Mouse (Mus musculus) erythroblast, adult 5-6 weeks (primary cell): ENCODE measurements around the gene Them5. TPM values are rescaled to one million over a fixed set of nuclear protein-coding genes. Genes with fewer than 3 reads are reported as not detected.

Source experiments
- ATAC-seq: replicated peaks from 2 replicates; pipeline ENCODE4 v1.8.0; 2016; ENCODE audit warnings: moderate number of reproducible peaks, mild to moderate bottlenecking, moderate TSS enrichment, inconsistent platforms; ENCODE audit not compliant: poor library complexity, low FRiP score, severe bottlenecking
- total RNA-seq, 2 experiments: library from RNA; stranded (forward) in 1 of 2; stranded (reverse) in 1 of 2; fragments of 150-400 nt in 1 of 2; fragments of 200-764, 138-1000 nt in 1 of 2; gene quantifications; 2 replicates each; pipeline versions ENCODE4 v1.2.3 to v1.2.4; 2015 to 2017; ENCODE audit warnings: low replicate concordance in 2 of 2

The Them5 gene
- total RNA-seq, 2 experiments from 2014 or later: not detected

DNA sequence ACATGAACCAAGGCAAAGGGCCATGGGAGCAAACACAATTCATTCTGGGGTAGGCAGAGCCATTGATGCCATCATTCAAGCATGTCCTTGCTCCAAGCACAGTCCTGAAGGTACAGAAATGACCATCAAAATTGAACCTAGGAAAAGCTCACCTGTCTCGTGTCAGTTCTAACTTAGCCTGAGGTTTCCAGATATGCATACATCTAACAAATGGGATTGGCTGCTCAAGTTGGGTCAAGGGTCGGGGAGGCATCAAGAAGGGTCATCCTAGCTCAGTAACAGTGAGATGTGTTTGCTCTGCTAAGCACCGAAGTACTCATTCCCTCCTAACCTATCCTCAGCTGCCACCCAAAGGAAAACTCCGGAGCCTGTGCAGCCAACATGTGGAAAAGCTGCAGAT lies 55.0 kb downstream of the Them5 start:
- ATAC-seq: no peak

Other genes starting within 250 kb of the Them5 start
- gene Gm10696, start 163.9 kb upstream of the Them5 start, total RNA-seq (2015; ENCODE audit: low replicate concordance): not detected in 2 replicates
- gene Gm10696, start 163.9 kb upstream of the Them5 start, total RNA-seq (2017; ENCODE audit: low replicate concordance): not detected in 2 replicates
- gene Gm5286, start 145.4 kb upstream of the Them5 start, total RNA-seq (2015; ENCODE audit: low replicate concordance): not detected in 2 replicates
- not detected in 2 replicates for gene Gm5286, start 145.4 kb upstream of the Them5 start, total RNA-seq (2017; ENCODE audit: low replicate concordance)
- not detected in 2 replicates for gene Gm4778, start 78.1 kb upstream of the Them5 start, total RNA-seq (2015; ENCODE audit: low replicate concordance)
- not detected in 2 replicates for gene Gm4778, start 78.1 kb upstream of the Them5 start, total RNA-seq (2017; ENCODE audit: low replicate concordance)
- gene Them4, start 32.0 kb upstream of the Them5 start, total RNA-seq (2015; ENCODE audit: low replicate concordance): 2.9 TPM in 1 of 2 replicates, not detected in the other
- 0.84 and 1.2 TPM in 2 replicates for gene Them4, start 32.0 kb upstream of the Them5 start, total RNA-seq (2017; ENCODE audit: low replicate concordance)
- gene C2cd4d, start 20.3 kb downstream of the Them5 start, total RNA-seq (2015; ENCODE audit: low replicate concordance): not detected in 2 replicates
- gene C2cd4d, start 20.3 kb downstream of the Them5 start, total RNA-seq (2017; ENCODE audit: low replicate concordance): not detected in 2 replicates
- not detected in 2 replicates for gene Rorc, start 30.7 kb downstream of the Them5 start, total RNA-seq (2015; ENCODE audit: low replicate concordance)
- not detected in 2 replicates for gene Rorc, start 30.7 kb downstream of the Them5 start, total RNA-seq (2017; ENCODE audit: low replicate concordance)
- not detected in 2 replicates for gene Lingo4, start 56.4 kb downstream of the Them5 start, total RNA-seq (2015; ENCODE audit: low replicate concordance)
- not detected in 2 replicates for gene Lingo4, start 56.4 kb downstream of the Them5 start, total RNA-seq (2017; ENCODE audit: low replicate concordance)
- gene Tdrkh, start 71.2 kb downstream of the Them5 start, total RNA-seq (2015; ENCODE audit: low replicate concordance): 1.9 and 6.5 TPM in 2 replicates
- gene Tdrkh, start 71.2 kb downstream of the Them5 start, total RNA-seq (2017; ENCODE audit: low replicate concordance): 1.7 TPM in 1 of 2 replicates, not detected in the other
- gene Mrpl9, start 101.2 kb downstream of the Them5 start, total RNA-seq (2015; ENCODE audit: low replicate concordance): 11.5 and 20.8 TPM in 2 replicates
- gene Mrpl9, start 101.2 kb downstream of the Them5 start, total RNA-seq (2017; ENCODE audit: low replicate concordance): 10.5 and 13.0 TPM in 2 replicates
- not detected in 2 replicates for gene Oaz3, start 101.8 kb downstream of the Them5 start, total RNA-seq (2015; ENCODE audit: low replicate concordance)
- gene Oaz3, start 101.8 kb downstream of the Them5 start, total RNA-seq (2017; ENCODE audit: low replicate concordance): not detected in 2 replicates
- gene Celf3, start 136.2 kb downstream of the Them5 start, total RNA-seq (2015; ENCODE audit: low replicate concordance): not detected in 2 replicates
- not detected in 2 replicates for gene Celf3, start 136.2 kb downstream of the Them5 start, total RNA-seq (2017; ENCODE audit: low replicate concordance)
- not detected in 2 replicates for gene Riiad1, start 138.2 kb downstream of the Them5 start, total RNA-seq (2015; ENCODE audit: low replicate concordance)
- not detected in 2 replicates for gene Riiad1, start 138.2 kb downstream of the Them5 start, total RNA-seq (2017; ENCODE audit: low replicate concordance)
- 6.7 and 9.8 TPM in 2 replicates for gene Snx27, start 240.6 kb downstream of the Them5 start, total RNA-seq (2015; ENCODE audit: low replicate concordance)
- gene Snx27, start 240.6 kb downstream of the Them5 start, total RNA-seq (2017; ENCODE audit: low replicate concordance): 13.0 and 13.8 TPM in 2 replicates